Mouse (Mus musculus): ENCODE data around the gene Stap2. TPM values are rescaled to one million over a fixed set of nuclear protein-coding genes. Genes with fewer than 3 reads are reported as not detected.

Stap2 gene
- polyA plus RNA-seq, 1 experiment: 60.4 TPM

DNA sequence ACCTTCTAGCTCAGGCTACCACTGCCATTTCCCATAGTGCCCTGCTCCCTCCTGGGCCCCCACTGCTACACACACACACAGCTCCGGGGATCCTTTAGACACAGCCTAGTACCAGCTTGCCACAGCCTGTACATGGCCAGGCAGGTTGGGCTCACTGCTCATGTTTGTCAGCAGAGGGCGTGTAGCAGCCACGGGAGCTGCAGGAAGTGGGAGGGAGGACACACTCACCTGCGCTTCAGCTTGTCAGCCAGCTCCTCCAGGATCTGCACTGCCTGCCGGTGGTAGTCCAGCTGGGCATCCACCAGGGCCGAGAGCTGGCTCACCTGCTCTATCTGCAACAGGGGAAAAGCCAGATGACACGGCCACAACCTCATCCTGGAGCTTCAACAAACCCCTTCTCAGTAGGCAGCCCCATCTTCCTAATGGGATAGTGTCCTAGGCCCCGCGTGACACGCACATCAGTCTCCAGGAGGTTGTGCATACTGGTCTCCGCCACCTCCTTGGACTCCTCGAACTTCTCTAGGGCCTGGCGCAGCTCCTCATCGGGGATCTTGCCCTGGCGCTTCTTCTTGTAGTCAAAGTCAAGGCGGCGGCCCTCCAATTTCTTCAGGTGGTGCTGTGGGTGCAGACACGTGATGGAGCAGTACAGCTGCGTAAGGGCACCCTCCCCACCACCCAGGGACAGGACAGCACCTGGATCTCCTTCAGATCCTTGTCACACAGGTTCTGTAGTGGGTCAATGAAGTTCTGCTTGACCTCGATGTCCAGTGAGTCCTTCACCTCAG lies 13.2 kb upstream of the Stap2 start:
- DNase-seq: peak; percentile 33
- TF ChIP-seq POLR2A (IDR thresholded peaks at IDR 0.05; ENCODE audit: borderline replicate concordance, extremely low read depth, low read depth, low read length) (no peak), CTCF (IDR thresholded peaks at IDR 0.05; ENCODE audit: insufficient read depth, low read length) (peak; percentile 51)
- Histone ChIP-seq H3K4me1 (ENCODE audit: control insufficient read depth, insufficient read depth, low read length) (peaks cover 13% of the 10 kb centered on the region), H3K4me3 (replicated peaks; ENCODE audit: extremely low read depth, low read depth, low read length) (no peak overlapping the region)
- WGBS: 67% methylated on average over 20 of the region's 20 CpGs

DNA sequence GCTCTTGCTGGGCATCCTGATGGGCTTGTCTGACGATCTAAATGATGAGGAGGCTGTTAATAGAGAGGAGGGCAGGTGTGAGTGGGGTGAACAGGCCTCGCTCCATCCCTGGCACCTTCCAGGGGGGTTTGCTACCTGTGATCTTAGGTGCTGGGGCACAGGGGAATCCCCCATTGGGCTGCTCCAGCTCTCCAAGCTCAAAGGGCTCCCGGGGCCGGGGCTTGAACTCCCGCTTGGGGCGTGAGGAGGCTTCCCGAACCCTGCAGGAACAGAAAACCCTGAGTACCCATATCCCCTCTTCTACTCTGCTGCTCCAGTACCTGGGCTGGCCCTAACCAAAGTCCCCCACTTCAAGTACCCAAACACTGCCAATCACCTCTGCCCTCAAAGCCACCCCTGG lies 12.5 kb upstream of the Stap2 start:
- peaks cover 6% of the 10 kb centered on the region for H3K4me1 ChIP-seq (ENCODE audit: control insufficient read depth, insufficient read depth, low read length)
- no peak for TF ChIP-seq POLR2A (IDR thresholded peaks at IDR 0.05; ENCODE audit: borderline replicate concordance, extremely low read depth, low read depth, low read length)
- no peak for TF ChIP-seq CTCF (IDR thresholded peaks at IDR 0.05; ENCODE audit: insufficient read depth, low read length)
- DNase-seq: no peak
- H3K4me3 ChIP-seq (replicated peaks; ENCODE audit: extremely low read depth, low read depth, low read length): no peak overlapping the region
- 83% methylated on average over 7 of the region's 7 CpGs for WGBS

DNA sequence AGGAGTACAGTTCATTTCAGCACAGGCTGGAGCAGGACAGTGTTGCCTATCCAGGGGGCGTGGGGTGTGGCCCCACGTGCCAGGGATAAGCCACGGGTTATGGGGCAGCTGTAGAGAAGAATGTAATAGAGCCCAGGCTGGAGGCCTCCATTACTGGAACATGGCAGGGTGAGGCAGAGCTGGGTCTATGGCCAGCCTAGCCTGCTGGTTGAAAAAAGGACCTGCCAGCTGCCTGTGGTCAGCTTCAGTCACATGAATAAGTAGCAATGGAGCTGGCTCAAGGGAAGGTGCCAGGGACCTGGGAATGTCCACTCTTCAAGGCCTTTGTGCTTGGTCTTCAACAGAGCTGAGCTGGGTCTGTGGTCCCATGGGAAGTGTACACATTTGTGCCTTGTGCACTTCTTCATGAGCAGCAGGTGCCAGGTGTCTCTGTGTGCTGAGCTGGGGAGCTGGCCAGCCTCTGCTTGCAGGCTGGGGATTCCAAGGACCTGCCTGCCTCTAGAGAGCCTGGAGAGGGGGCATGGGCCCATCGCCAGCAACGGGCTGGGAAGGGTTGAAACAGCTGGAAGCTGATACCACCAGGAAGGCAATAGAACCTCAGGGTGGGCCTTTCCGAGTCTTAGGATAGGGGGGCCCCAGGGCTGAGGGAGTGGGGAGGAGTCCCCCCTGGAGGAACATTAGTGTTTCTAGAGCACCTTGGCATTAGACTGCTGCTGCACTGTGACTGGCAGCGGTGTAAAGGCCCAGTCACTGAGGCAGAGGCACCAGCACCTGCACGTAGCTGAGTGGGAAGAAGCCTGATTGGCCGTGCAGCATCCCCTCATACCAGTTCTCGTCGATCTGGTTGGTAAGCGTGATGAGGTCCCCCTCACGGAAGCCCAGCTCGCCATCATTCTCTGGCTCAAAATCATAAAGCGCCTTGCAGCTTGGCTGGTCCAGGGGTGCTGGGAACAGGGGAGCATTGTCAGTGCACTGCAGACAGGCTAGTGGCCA lies 11.7 kb upstream of the Stap2 start:
- 78% methylated on average over 15 of the region's 15 CpGs for WGBS
- DNase-seq: no peak
- Histone ChIP-seq H3K4me3 (replicated peaks; ENCODE audit: extremely low read depth, low read depth, low read length) (no peak overlapping the region), H3K4me1 (ENCODE audit: control insufficient read depth, insufficient read depth, low read length) (no peaks in the 10 kb centered on the region; the same call in 1 of the 2 replicates)
- no peak for TF ChIP-seq CTCF (IDR thresholded peaks at IDR 0.05; ENCODE audit: insufficient read depth, low read length)
- no peak for TF ChIP-seq POLR2A (IDR thresholded peaks at IDR 0.05; ENCODE audit: borderline replicate concordance, extremely low read depth, low read depth, low read length)

DNA sequence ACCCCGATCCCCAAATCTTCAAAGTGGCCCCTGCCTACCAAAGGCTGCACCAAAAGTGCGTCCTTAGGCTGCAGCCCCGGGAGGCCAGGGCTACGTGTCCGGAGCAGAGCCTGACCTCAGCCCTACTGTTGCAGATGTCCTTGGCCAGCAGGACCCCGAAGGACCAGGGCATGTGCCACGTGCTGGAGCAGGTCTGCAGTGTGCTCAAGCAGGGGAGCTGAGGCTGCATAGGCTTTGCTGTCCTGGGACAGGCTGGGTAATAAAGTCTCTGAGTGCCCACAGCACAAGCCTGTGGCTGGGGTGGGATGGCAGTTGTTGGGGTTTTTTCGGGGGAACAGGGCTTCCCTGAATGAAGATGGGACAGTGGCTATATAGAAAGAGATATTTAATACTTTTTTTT lies 11.0 kb upstream of the Stap2 start:
- no peak overlapping the region for H3K4me3 ChIP-seq (replicated peaks; ENCODE audit: extremely low read depth, low read depth, low read length)
- no peaks in the 10 kb centered on the region for H3K4me1 ChIP-seq (ENCODE audit: control insufficient read depth, insufficient read depth, low read length)
- no peak for DNase-seq
- no peak for TF ChIP-seq POLR2A (IDR thresholded peaks at IDR 0.05; ENCODE audit: borderline replicate concordance, extremely low read depth, low read depth, low read length)
- no peak for TF ChIP-seq CTCF (IDR thresholded peaks at IDR 0.05; ENCODE audit: insufficient read depth, low read length)
- 90% methylated on average over 8 of the region's 8 CpGs for WGBS

DNA sequence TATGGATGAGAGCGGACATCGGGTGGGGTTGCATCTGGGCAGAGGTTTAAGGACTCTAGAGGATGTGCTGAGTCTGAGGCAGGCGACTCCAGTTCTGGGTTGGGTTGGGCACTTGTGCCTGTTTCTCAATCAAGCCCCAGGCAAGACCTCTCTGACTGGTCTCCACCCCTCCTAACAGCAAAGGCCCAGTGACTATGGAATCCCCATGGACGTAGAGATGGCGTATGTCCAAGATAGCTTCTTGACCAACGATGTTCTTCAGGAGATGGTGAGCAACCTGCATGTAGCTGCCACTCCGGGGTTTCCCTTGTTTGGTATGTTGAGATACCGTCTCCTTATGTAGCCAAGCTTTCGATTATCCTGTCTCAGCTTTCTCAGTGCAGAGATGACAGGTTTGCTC lies 9.9 kb upstream of the Stap2 start:
- DNase-seq: no peak
- H3K4me1 ChIP-seq (ENCODE audit: control insufficient read depth, insufficient read depth, low read length): peaks cover 6% of the 10 kb centered on the region
- H3K4me3 ChIP-seq (replicated peaks; ENCODE audit: extremely low read depth, low read depth, low read length): no peak overlapping the region
- WGBS: 86% methylated on average over 9 of the region's 9 CpGs
- TF ChIP-seq POLR2A (IDR thresholded peaks at IDR 0.05; ENCODE audit: borderline replicate concordance, extremely low read depth, low read depth, low read length) (no peak), CTCF (IDR thresholded peaks at IDR 0.05; ENCODE audit: insufficient read depth, low read length) (no peak)

DNA sequence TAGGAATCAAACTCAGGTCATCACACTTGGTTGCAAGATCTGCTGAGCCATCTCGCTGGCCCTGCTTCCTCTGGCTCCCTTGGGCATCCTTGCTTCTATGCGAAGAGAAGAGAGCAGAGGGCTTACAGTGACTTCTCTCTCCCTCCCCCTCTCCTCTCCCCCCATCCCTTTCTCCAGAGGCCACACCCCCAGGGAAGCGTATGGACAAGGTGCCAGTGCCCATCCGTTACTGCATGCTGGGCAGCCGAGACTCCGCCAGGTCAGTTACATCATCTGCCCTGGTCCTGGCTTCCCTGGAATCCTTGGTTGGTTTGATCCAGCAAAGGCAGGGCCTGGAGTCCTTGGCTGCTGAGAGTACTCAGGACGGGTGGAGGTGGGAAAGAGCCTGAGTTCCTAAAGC lies 6.1 kb upstream of the Stap2 start:
- H3K4me3 ChIP-seq (replicated peaks; ENCODE audit: extremely low read depth, low read depth, low read length): no peak overlapping the region
- TF ChIP-seq CTCF (IDR thresholded peaks at IDR 0.05; ENCODE audit: insufficient read depth, low read length) (no peak), POLR2A (IDR thresholded peaks at IDR 0.05; ENCODE audit: borderline replicate concordance, extremely low read depth, low read depth, low read length) (no peak)
- H3K4me1 ChIP-seq (ENCODE audit: control insufficient read depth, insufficient read depth, low read length): peaks cover 11% of the 10 kb centered on the region
- WGBS: 83% methylated on average over 7 of the region's 7 CpGs
- DNase-seq: no peak

DNA sequence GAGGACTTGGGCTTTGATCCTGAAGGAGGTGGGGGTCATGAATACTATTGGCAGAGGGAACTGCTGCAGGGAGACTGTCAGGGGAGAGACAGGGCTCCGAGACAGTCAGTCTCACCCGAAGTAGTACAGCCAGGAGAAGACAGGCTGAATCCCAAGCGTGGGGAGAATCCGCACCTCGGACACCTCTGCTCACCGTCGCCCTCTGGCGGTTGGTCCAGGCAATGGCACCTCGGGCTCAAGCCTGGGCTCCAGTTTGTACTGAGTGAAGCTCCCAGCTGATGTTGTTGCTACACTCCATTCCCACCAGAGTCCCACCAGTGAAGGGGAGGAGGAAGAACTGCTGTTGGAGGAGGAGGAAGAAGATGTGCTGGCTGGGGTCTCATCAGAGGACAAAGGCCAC lies 5.3 kb upstream of the Stap2 start:
- WGBS: 6% methylated on average over 9 of the region's 9 CpGs
- Histone ChIP-seq H3K4me1 (ENCODE audit: control insufficient read depth, insufficient read depth, low read length) (peaks cover 11% of the 10 kb centered on the region), H3K4me3 (replicated peaks; ENCODE audit: extremely low read depth, low read depth, low read length) (no peak overlapping the region)
- DNase-seq: peak; percentile 86
- TF ChIP-seq CTCF (IDR thresholded peaks at IDR 0.05; ENCODE audit: insufficient read depth, low read length) (peak; percentile 97), POLR2A (IDR thresholded peaks at IDR 0.05; ENCODE audit: borderline replicate concordance, extremely low read depth, low read depth, low read length) (no peak)

DNA sequence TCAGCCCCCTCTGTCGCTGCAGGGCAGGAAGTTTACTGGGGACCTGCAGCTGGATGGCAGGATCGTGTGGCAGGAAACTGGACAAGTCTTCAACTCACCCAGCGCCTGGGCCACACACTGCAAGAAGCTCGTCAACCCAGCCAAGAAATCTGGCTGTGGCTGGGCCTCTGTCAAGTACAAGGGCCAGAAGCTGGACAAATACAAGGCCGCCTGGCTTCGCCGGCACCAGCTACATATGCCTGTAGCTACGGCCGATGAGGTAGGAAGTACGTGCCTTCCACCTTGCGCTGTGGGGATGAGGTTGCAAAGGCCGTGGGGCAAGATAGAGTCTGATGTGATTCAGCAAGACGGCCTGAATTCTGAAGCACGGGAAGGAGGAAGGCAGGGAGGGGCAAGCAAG lies 4.9 kb upstream of the Stap2 start:
- DNase-seq: no peak
- Histone ChIP-seq H3K4me1 (ENCODE audit: control insufficient read depth, insufficient read depth, low read length) (peaks cover 11% of the 10 kb centered on the region), H3K4me3 (replicated peaks; ENCODE audit: extremely low read depth, low read depth, low read length) (no peak overlapping the region)
- TF ChIP-seq POLR2A (IDR thresholded peaks at IDR 0.05; ENCODE audit: borderline replicate concordance, extremely low read depth, low read depth, low read length): no peak
- TF ChIP-seq CTCF (IDR thresholded peaks at IDR 0.05; ENCODE audit: insufficient read depth, low read length): no peak
- 56% methylated on average over 14 of the region's 14 CpGs for WGBS

DNA sequence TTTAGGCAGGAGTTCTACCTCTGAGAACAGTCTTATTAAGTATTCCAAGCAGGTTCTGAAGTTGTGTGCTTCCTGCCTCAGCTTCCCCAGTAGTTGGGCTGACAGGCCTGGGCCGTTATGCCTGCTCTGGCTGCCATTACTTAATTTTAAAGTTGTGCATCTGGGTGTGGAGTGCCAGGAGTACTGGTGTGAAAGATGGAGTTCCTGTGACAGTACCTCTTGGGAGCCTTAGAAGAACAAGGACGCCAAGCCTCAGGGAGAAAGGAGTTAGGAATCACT lies 4.5 kb upstream of the Stap2 start:
- no peak for TF ChIP-seq POLR2A (IDR thresholded peaks at IDR 0.05; ENCODE audit: borderline replicate concordance, extremely low read depth, low read depth, low read length)
- TF ChIP-seq CTCF (IDR thresholded peaks at IDR 0.05; ENCODE audit: insufficient read depth, low read length): no peak
- Histone ChIP-seq H3K4me3 (replicated peaks; ENCODE audit: extremely low read depth, low read depth, low read length) (no peak overlapping the region), H3K4me1 (ENCODE audit: control insufficient read depth, insufficient read depth, low read length) (peaks cover 11% of the 10 kb centered on the region)
- WGBS: 25% methylated on average over 2 of the region's 2 CpGs
- no peak for DNase-seq

Measured in lung, adult 2 months (tissue).